Mouse (Mus musculus) brain, embryonic 18.5 days (tissue): Measurements from ENCODE around the gene Map4k1.
A peak's percentile ranks its signal among the peaks of the same experiment; 100 is the strongest.
"Not testable (repeated sequence)": the region's sequence is repeated elsewhere in the genome, so short reads cannot be mapped to it uniquely, and the experiment has no call there.

ENCODE experiments used
- DNase-seq: peaks from one replicate; pipeline ENCODE4 v3.0.0-alpha.2; 2012; ENCODE audit warnings: low read depth, low spot score

Map4k1 gene

GRCm38 (mm10) chr7:28955295-28955897 lies 26.5 kb upstream of the Map4k1 start:
- DNase-seq = no peak

- no peak for DNase-seq
Observed at GRCm38 (mm10) chr7:28956270-28956669, 25.6 kb upstream of the Map4k1 start.

- DNase-seq = no peak
Observed at GRCm38 (mm10) chr7:28957286-28957685, 24.6 kb upstream of the Map4k1 start.

GRCm38 (mm10) chr7:28957997-28958725 lies 23.7 kb upstream of the Map4k1 start:
- DNase-seq = no peak

- DNase-seq = no peak
Observed at GRCm38 (mm10) chr7:28958770-28959169, 23.1 kb upstream of the Map4k1 start.

- no peak for DNase-seq
Observed at GRCm38 (mm10) chr7:28959505-28960045, 22.3 kb upstream of the Map4k1 start.

- no peak for DNase-seq
Observed at GRCm38 (mm10) chr7:28960354-28961046, 21.4 kb upstream of the Map4k1 start.

GRCm38 (mm10) chr7:28961584-28961926 lies 20.3 kb upstream of the Map4k1 start:
- no peak for DNase-seq

GRCm38 (mm10) chr7:28961927-28962670 lies 19.8 kb upstream of the Map4k1 start, which contains the start of gene Actn4:
Gene Actn4 (minus strand): TSS chr7:28962340.
- peak; percentile 93 for DNase-seq

GRCm38 (mm10) chr7:28963399-28963923 lies 18.4 kb upstream of the Map4k1 start:
- DNase-seq = no peak

- no peak for DNase-seq
Observed at GRCm38 (mm10) chr7:28965346-28965840, 16.5 kb upstream of the Map4k1 start.

GRCm38 (mm10) chr7:28966181-28966580 lies 15.7 kb upstream of the Map4k1 start:
- DNase-seq = no peak

GRCm38 (mm10) chr7:28966751-28967505 lies 14.9 kb upstream of the Map4k1 start:
- no peak for DNase-seq

- DNase-seq = not testable (repeated sequence)
Observed at GRCm38 (mm10) chr7:28968120-28968519, 13.7 kb upstream of the Map4k1 start.

GRCm38 (mm10) chr7:28969271-28969670 lies 12.6 kb upstream of the Map4k1 start:
- no peak for DNase-seq

GRCm38 (mm10) chr7:28969672-28970394 lies 12.0 kb upstream of the Map4k1 start:
- DNase-seq = no peak

- DNase-seq = no peak
Observed at GRCm38 (mm10) chr7:28971029-28971428, 10.8 kb upstream of the Map4k1 start.

GRCm38 (mm10) chr7:28971770-28972269 lies 10.0 kb upstream of the Map4k1 start:
- no peak for DNase-seq

- DNase-seq = no peak
Observed at GRCm38 (mm10) chr7:28972542-28972985, 9.3 kb upstream of the Map4k1 start.

- no peak for DNase-seq
Observed at GRCm38 (mm10) chr7:28973025-28973424, 8.8 kb upstream of the Map4k1 start.
